Comparison of ENCODE assay signal across 8 mouse cellular contexts in the genomic region with DNA sequence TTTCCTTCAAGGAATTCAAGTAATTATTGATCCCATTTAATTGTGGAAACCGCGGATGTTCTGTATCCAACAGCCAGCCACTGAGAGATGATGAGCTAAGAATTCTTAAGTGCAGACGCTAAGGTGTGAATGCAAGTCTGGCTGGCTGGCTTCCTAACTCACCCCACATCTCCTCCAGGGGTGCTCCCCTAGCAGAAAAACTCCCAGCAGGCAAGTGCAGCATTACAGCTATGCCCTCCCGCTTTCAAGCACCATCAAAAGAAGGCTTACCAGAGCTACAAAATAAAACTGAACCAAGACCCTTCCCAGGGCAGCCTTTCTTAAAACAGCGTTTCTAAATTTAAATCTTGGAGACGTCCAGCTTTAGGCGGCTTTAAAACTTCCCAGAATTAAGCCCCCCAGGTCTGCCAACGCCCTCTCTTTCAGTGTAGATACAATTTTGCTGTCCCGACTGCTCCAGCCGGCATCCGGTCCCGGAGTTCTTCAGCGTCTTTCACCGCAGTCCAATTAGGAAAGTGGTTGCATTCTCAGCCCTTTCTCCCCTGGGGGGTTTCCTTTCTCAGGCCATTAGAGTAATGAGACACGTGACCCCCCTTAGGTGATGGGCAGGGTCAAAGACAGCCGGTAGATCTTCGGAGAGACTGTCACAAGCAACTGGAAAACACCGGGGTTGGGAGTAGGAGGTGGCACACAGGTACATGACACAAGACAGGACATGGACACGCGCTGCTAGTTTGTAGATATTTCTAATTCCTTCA. TPM values are rescaled to one million over a fixed set of nuclear protein-coding genes. Genes with fewer than 3 reads are reported as not detected.
A peak's percentile ranks its signal among the peaks of the same experiment; 100 is the strongest.
DNase-seq lines count a peak whose midpoint lies in the region; ATAC-seq and TF ChIP-seq lines count a peak whose summit lies in the region.

No protein-coding gene starts in this region.

- H3K27ac ChIP-seq in lung, embryonic 14.5 days (ENCODE audit: low read depth), result no peak overlapping the region
- no peak overlapping the region for H3K27ac ChIP-seq in forebrain, embryonic 11.5 days (ENCODE audit: low read depth, low read length)
- no peak overlapping the region for H3K27ac ChIP-seq in limb, embryonic 12.5 days

- no peak overlapping the region; the same call in 1 of the 2 replicates for H3K4me3 ChIP-seq in lung, embryonic 14.5 days (ENCODE audit: low read depth, low read length)
- H3K4me3 ChIP-seq in forebrain, embryonic 11.5 days (ENCODE audit: low read depth, low read length), result peak overlapping the region; percentile 17
- H3K4me3 ChIP-seq in limb, embryonic 12.5 days (replicated peaks), result peak overlapping the region; percentile 34

- TF ChIP-seq CTCF in lung, embryonic 14.5 days (IDR thresholded peaks at IDR 0.05; ENCODE audit: low read depth), result no peak

- no peaks in the 10 kb centered on the region for H3K36me3 ChIP-seq in lung, embryonic 14.5 days (ENCODE audit: insufficient read depth)
- H3K36me3 ChIP-seq in forebrain, embryonic 11.5 days (ENCODE audit: control insufficient read depth, insufficient read depth, low read length), result no peaks in the 10 kb centered on the region
- no peaks in the 10 kb centered on the region for H3K36me3 ChIP-seq in limb, embryonic 12.5 days

- DNase-seq in lung, embryonic 14.5 days, result peak; percentile 32
- no peak for DNase-seq in lung, postnatal 4 days
- peak; percentile 60 for DNase-seq in forebrain, embryonic 11.5 days (ENCODE audit: low spot score)
- DNase-seq in retina, embryonic 14.5 days (ENCODE audit: low spot score), result peak; percentile 54
- no peak for DNase-seq in adipocyte (ENCODE audit: low spot score)
- DNase-seq in cerebellum, postnatal 14 days, result no peak
- no peak for DNase-seq in gastrocnemius, adult 18-20 months (ENCODE audit: low spot score)

- H3K9ac ChIP-seq in lung, embryonic 14.5 days, result no peak overlapping the region
- H3K9ac ChIP-seq in forebrain, embryonic 11.5 days (ENCODE audit: low read length), result peak overlapping the region; percentile 7; the same call in 1 of the 2 replicates
- H3K9ac ChIP-seq in limb, embryonic 12.5 days (replicated peaks), result peak overlapping the region; percentile 42; the same call in 1 of the 2 replicates

- H3K27me3 ChIP-seq in lung, embryonic 14.5 days (ENCODE audit: insufficient read depth, low read length), result peaks cover 26% of the 10 kb centered on the region
- H3K27me3 ChIP-seq in forebrain, embryonic 11.5 days (ENCODE audit: control insufficient read depth, insufficient read depth, low read length), result peaks cover 4% of the 10 kb centered on the region; the same call in 1 of the 2 replicates
- H3K27me3 ChIP-seq in limb, embryonic 12.5 days, result peaks cover 14% of the 10 kb centered on the region

- 10% methylated on average over 20 of the region's 20 CpGs for WGBS in lung, embryonic 14.5 days
- 10% methylated on average over 20 of the region's 20 CpGs for WGBS in forebrain, embryonic 11.5 days
- 7% methylated on average over 20 of the region's 20 CpGs for WGBS in limb, embryonic 12.5 days

- peak overlapping the region; percentile 48 for H3K4me2 ChIP-seq in lung, embryonic 14.5 days
- H3K4me2 ChIP-seq in forebrain, embryonic 11.5 days (ENCODE audit: low read depth, low read length, severe bottlenecking), result peak overlapping the region; percentile 51
- peak overlapping the region; percentile 70 for H3K4me2 ChIP-seq in limb, embryonic 12.5 days

- no peak for ATAC-seq in lung, embryonic 14.5 days (ENCODE audit: insufficient read depth)
- ATAC-seq in forebrain, embryonic 11.5 days (replicated peaks; ENCODE audit: low FRiP score), result peak; percentile 74
- no peak for ATAC-seq in limb, embryonic 12.5 days (ENCODE audit: insufficient number of reproducible peaks, insufficient read depth, low FRiP score, low TSS enrichment, low read depth)

- H3K9me3 ChIP-seq in lung, embryonic 14.5 days (ENCODE audit: low read depth, low read length), result no peaks in the 10 kb centered on the region
- no peaks in the 10 kb centered on the region; the same call in 1 of the 2 replicates for H3K9me3 ChIP-seq in forebrain, embryonic 11.5 days (ENCODE audit: control insufficient read depth, low read length)
- H3K9me3 ChIP-seq in limb, embryonic 12.5 days, result peaks cover 4% of the 10 kb centered on the region; the same call in 1 of the 2 replicates

- H3K4me1 ChIP-seq in lung, embryonic 14.5 days (ENCODE audit: insufficient read depth), result no peaks in the 10 kb centered on the region
- no peaks in the 10 kb centered on the region for H3K4me1 ChIP-seq in forebrain, embryonic 11.5 days (replicated peaks; ENCODE audit: control insufficient read depth, insufficient read depth, low read length)
- peaks cover 17% of the 10 kb centered on the region for H3K4me1 ChIP-seq in limb, embryonic 12.5 days (replicated peaks)

RNA-seq across cellular contexts. Expression of gene Paqr9, which starts 22.5 kb away (rescaled TPM):
- 0.07 TPM in 1 of 2 replicates, not detected in the other for polyA plus RNA-seq in lung, embryonic 14.5 days (2014; fragmentation: Nextera tagmentation; extraction: Ambion mirVana)
- polyA plus RNA-seq in forebrain, embryonic 11.5 days (2014; fragmentation: Nextera tagmentation; extraction: Ambion mirVana), result 0.27 and 0.41 TPM in 2 replicates
- polyA plus RNA-seq in limb, embryonic 12.5 days (2016; fragmentation: Nextera tagmentation; extraction: Ambion mirVana), result 0.20 and 0.31 TPM in 2 replicates
- total RNA-seq in gastrocnemius, adult 18-20 months (2021), result 1 to 10 TPM; 2.0 to 3.2 TPM

RNA-seq across cellular contexts. Expression of gene Pcolce2, which starts 55.5 kb away (rescaled TPM):
- polyA plus RNA-seq in lung, embryonic 14.5 days (2014; fragmentation: Nextera tagmentation; extraction: Ambion mirVana), result 7.1 TPM in 2 replicates
- polyA plus RNA-seq in forebrain, embryonic 11.5 days (2014; fragmentation: Nextera tagmentation; extraction: Ambion mirVana), result 3.2 and 3.6 TPM in 2 replicates
- 10.4 and 12.8 TPM in 2 replicates for polyA plus RNA-seq in limb, embryonic 12.5 days (2016; fragmentation: Nextera tagmentation; extraction: Ambion mirVana)
- 10 to 100 TPM in 1 of 2 experiments, 1 to 10 TPM in 1; 7.6 to 10.6 TPM for total RNA-seq in gastrocnemius, adult 18-20 months (2021)

Comparison
In these comparisons a context has a peak if more than half of its experiments do, and no peak if none do; other contexts are left out.
1. DNase-seq: peak in lung, embryonic 14.5 days (single experiment), forebrain, embryonic 11.5 days (single experiment) and retina, embryonic 14.5 days (single experiment); none in lung, postnatal 4 days (0 of 2), adipocyte (single experiment), cerebellum, postnatal 14 days (0 of 2) and gastrocnemius, adult 18-20 months (single experiment).
2. Peak in every context shown above with its lines, with median percentiles within 50 percentile points of each other: H3K4me2 ChIP-seq.